Mouse (Mus musculus): ENCODE results near the gene Stk39.

- TF ChIP-seq CTCF (IDR thresholded peaks at IDR 0.05; ENCODE audit: insufficient read depth, low read depth, low read length), result no peak
- TF ChIP-seq POLR2A (IDR thresholded peaks at IDR 0.05; ENCODE audit: insufficient read depth, low read depth, low read length), result no peak
Measured at GRCm38 (mm10) chr2:68250897-68251296, 221.2 kb downstream of the Stk39 start.

All from olfactory bulb, adult 2 months (tissue).